Mouse (Mus musculus): ENCODE measurements around the gene Prune1.

DNA sequence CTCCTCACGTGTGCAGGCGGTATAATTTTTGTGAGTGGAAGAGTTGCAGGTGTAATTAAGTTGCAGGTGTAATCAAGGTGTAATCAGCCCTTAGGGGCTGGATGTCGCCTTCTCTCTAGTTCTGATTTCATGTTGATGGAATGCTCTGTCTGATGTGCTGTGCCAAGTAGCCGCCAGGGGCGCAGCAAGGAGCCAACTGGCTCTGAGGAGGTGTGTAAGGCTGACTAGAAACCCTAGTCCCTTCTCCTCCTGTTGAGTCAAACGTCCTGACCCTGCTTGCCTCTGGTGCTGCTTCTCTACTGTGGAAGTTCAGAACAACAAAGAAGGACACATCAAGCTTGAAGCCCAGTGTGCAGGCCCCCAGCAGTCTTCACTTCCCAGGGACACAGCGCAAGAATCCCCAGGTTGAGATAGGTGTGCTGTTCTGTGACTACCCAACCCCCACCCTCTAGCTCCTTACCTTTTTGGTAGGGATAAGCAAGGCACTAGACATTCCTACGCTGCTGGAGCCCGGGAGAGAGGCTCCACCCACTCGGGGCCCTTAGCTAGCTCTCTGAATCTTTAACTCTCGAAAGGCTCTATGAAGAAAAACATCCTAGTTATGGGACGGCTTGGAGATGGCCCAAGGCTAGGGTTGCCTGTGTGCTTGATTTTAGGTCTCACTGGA lies 35.7 kb upstream of the Prune1 start:
- peak; percentile 76 for TF ChIP-seq CTCF (IDR thresholded peaks at IDR 0.05; ENCODE audit: low read depth)
- TF ChIP-seq EP300 (optimal IDR thresholded peaks at IDR 0.05) = no peak
